Mouse (Mus musculus) embryonic stem cell, embryonic (primary cell): ENCODE results near the gene Tmem121b.

Source experiments
- CTCF ChIA-PET, 4 experiments: fragments of 300-600 bp in 2 of 4; fragments of 350-600 bp in 2 of 4; sonication (Branson Sonifier 250); formaldehyde crosslinking; loops; one replicate each; lab custom pipeline; 2022; ENCODE audit warnings: inconsistent platforms in 2 of 4; lab: Charles Lee
- POLR2A ChIA-PET, 4 experiments: fragments of 300-600 bp in 2 of 4; fragments of 350-600 bp in 2 of 4; sonication (Branson Sonifier 250); formaldehyde crosslinking; loops; one replicate each; lab custom pipeline; 2022; ENCODE audit warnings: antibody characterized with exemption in 4 of 4, inconsistent platforms in 1 of 4; lab: Charles Lee

Tmem121b gene

GRCm38 (mm10) chr6:120510425-120510824 is 16.8 kb upstream of the Tmem121b start:
- ChIA-PET CTCF (interaction anchor here in 3 of 4 experiments (0.5 to 1.4 kb wide), 7 partner anchors 14 to 620 kb away, joined by 3 to 5 read pairs (median 3); no protein-coding TSS in a partner anchor), POLR2A (interaction anchor here in 3 of 4 experiments (0.9 to 6.5 kb wide), 18 partner anchors 10 to 312 kb away, joined by 3 to 45 read pairs (median 4); partner anchors contain the start of genes Tmem121b (in 2 of the 3), Atp6v1e1 (in 1 of the 3), Hdhd5 (in 1 of the 3) and Kdm5a (in 1 of the 3))

GRCm38 (mm10) chr6:120509975-120510374 is 16.4 kb upstream of the Tmem121b start:
- ChIA-PET POLR2A (interaction anchor here in 2 of 4 experiments (0.9 to 6.5 kb wide), 12 partner anchors 11 to 202 kb away, joined by 3 to 45 read pairs (median 5); partner anchors contain the start of genes Tmem121b (in 2 of the 2) and Hdhd5 (in 1 of the 2)), CTCF (interaction anchor here in 2 of 4 experiments (0.5 to 0.9 kb wide), 6 partner anchors 14 to 620 kb away, joined by 3 to 5 read pairs (median 3); no protein-coding TSS in a partner anchor)

DNA sequence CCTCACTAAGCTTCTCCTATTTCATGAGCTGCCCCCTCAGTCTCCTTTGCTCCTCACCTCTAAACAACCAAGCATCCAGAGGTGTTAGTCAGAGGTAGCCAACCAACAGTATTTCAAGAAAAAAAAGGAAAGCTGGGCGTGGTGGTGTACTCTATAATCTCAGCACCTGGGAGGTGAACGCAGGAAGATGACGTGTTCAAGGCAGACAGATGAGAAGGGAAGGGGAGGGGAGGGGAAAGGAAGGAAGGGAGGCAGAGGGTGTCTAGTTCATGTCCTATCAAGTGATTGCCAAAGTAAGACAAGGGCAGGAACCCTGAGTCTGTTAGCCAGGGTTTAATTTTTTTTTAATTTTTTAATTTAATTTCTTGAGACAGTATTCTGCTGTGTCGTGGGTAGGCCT is 15.0 kb upstream of the Tmem121b start:
- POLR2A ChIA-PET, result interaction anchor here in 1 of 4 experiments (6.5 kb wide), 1 partner anchor 12 kb away, joined by 45 read pairs; the partner anchor contains the start of gene Tmem121b
- CTCF ChIA-PET, result no interaction called here

GRCm38 (mm10) chr6:120505531-120505930 is 11.9 kb upstream of the Tmem121b start:
- ChIA-PET POLR2A (interaction anchor here in 3 of 4 experiments (0.6 to 2.4 kb wide), 5 partner anchors 9 to 105 kb away, joined by 3 to 7 read pairs (median 3); no protein-coding TSS in a partner anchor), CTCF (interaction anchor here in 1 of 4 experiments (0.9 kb wide), 1 partner anchor 22 kb away, joined by 4 read pairs; no protein-coding TSS in a partner anchor)

DNA sequence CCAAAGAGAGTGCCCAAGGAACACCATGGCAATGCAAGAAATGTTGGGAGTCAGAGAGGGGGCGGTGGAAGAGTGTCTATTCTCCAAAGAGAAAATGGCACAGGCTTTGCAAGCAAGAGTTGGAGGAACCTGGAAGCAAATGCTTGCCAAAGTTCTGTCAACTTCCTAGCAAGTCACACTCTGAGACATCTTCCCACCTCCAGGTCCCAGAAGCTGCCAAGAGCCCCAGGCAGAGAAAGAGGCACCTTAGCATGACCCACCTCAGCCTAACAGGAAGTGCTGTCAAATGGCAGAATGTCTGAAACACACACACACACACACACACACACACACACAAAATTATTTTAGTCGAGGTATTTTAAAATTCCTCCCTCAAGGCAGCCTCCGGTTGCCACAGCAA is 10.4 kb upstream of the Tmem121b start:
- ChIA-PET POLR2A (no interaction called here), CTCF (no interaction called here)

DNA sequence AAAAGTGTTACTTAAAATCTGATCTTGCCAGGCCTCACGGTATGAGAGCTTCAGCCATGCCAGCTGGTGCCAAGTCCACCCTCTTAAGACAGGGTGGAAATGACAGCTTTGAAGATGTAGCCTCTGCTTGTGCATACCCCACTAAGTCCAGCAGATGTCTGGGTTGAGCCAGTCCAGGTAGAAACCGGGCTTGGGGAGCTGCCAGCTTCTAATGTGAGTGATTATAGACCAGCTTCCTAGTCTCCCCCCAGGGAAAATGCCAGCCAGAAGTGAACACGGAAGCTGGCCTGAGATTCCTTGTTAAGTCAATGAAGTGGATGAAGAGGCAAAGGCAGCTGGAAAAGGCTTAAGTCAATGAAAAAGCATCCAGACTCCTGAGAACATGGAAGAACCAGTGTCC is 2.9 kb upstream of the Tmem121b start:
- ChIA-PET POLR2A (interaction anchor here in 2 of 4 experiments (0.7 to 6.2 kb wide), 7 partner anchors 9 to 562 kb away, joined by 3 to 45 read pairs (median 3); no protein-coding TSS in a partner anchor), CTCF (interaction anchor here (0.6 to 4.0 kb wide), 11 partner anchors 13 to 1894 kb away, joined by 3 to 15 read pairs (median 4); no protein-coding TSS in a partner anchor)

GRCm38 (mm10) chr6:120492499-120493373 is 871 bp downstream of the Tmem121b start:
- ChIA-PET CTCF (interaction anchor here in 3 of 4 experiments (0.6 to 4.0 kb wide), 6 partner anchors 10 to 405 kb away, joined by 4 to 20 read pairs (median 8); no protein-coding TSS in a partner anchor), POLR2A (interaction anchor here in 3 of 4 experiments (0.7 to 6.2 kb wide), 10 partner anchors 9 to 251 kb away, joined by 3 to 45 read pairs (median 4); no protein-coding TSS in a partner anchor)

DNA sequence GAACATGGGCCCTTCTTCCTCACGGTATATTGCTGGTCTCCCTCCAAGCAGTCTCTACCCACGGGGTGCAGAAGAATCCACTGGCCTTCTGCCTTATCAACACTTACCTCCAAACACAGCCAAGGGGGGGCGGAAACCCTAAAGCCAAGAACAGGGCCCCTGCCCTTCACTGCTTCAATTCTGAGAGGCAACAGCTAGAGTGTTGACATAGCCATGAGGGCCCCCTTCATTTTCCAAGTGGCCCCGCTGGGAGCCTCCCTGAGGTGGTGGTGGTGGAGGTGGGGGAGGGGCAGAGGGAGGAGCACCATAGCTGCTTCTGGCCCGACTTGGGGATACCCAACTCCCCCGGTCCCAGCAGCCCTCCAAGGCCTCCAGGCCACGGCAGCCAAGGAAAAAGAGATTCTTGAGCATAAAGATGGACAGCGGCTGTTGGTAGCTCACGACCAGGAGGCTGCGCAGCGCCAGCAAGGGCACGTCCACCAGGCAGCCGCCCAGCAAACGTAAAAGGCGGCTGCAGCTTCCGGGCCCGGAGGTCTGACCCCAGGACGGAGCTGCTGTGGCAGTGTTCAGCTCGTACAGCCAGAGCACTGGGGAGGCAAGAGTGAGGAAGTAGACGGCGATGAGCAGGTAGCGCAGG is 1.6 kb downstream of the Tmem121b start:
- ChIA-PET CTCF (interaction anchor here in 3 of 4 experiments (0.6 to 1.9 kb wide), 5 partner anchors 9 to 782 kb away, joined by 3 to 20 read pairs (median 7); no protein-coding TSS in a partner anchor), POLR2A (interaction anchor here in 3 of 4 experiments (0.8 to 2.2 kb wide), 3 partner anchors 8 to 19 kb away, joined by 3 to 12 read pairs (median 3); no protein-coding TSS in a partner anchor)

GRCm38 (mm10) chr6:120491064-120491463 is 2.5 kb downstream of the Tmem121b start:
- ChIA-PET CTCF (no interaction called here), POLR2A (interaction anchor here in 1 of 4 experiments (2.2 kb wide), 1 partner anchor 8 kb away, joined by 12 read pairs; no protein-coding TSS in a partner anchor)

- ChIA-PET POLR2A (no interaction called here), CTCF (interaction anchor here in 1 of 4 experiments (0.7 kb wide), 1 partner anchor 76 kb away, joined by 3 read pairs; no protein-coding TSS in a partner anchor)
Observed at GRCm38 (mm10) chr6:120489461-120489860, 4.1 kb downstream of the Tmem121b start.

GRCm38 (mm10) chr6:120488647-120489046 is 5.0 kb downstream of the Tmem121b start:
- CTCF ChIA-PET, result interaction anchor here in 1 of 4 experiments (0.6 kb wide), 1 partner anchor 282 kb away, joined by 5 read pairs; no protein-coding TSS in a partner anchor
- POLR2A ChIA-PET, result interaction anchor here in 2 of 4 experiments (0.6 to 1.2 kb wide), 2 partner anchors 10 to 236 kb away, joined by 3 read pairs; no protein-coding TSS in a partner anchor

GRCm38 (mm10) chr6:120486051-120486510 is 7.5 kb downstream of the Tmem121b start:
- ChIA-PET POLR2A (interaction anchor here in 1 of 4 experiments (1.2 to 1.5 kb wide), 3 partner anchors 11 to 19 kb away, joined by 3 to 4 read pairs (median 3); no protein-coding TSS in a partner anchor), CTCF (interaction anchor here in 1 of 4 experiments (1.4 kb wide), 1 partner anchor 1119 kb away, joined by 5 read pairs; no protein-coding TSS in a partner anchor)

DNA sequence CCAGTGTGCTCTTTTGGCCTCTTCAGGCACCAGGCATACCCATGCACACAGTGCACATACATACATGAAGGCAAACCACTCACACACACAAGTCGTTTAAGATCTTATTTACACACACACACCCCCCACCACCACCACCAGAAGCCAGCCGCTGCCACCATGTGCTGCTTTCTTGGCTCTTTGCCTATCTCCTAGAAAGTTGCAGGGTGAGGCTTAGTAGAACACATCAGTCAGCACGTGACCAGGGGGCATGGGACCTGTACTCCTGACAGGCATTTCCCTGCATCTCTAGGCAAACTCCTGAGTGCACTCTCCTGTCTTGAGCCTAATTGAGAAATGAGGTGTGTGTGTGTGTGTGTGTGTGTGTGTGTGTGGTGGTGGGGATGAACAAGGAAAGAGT is 8.6 kb downstream of the Tmem121b start:
- CTCF ChIA-PET, result no interaction called here
- POLR2A ChIA-PET, result interaction anchor here in 3 of 4 experiments (0.6 to 1.5 kb wide), 4 partner anchors 10 to 71 kb away, joined by 3 to 9 read pairs (median 6); no protein-coding TSS in a partner anchor

DNA sequence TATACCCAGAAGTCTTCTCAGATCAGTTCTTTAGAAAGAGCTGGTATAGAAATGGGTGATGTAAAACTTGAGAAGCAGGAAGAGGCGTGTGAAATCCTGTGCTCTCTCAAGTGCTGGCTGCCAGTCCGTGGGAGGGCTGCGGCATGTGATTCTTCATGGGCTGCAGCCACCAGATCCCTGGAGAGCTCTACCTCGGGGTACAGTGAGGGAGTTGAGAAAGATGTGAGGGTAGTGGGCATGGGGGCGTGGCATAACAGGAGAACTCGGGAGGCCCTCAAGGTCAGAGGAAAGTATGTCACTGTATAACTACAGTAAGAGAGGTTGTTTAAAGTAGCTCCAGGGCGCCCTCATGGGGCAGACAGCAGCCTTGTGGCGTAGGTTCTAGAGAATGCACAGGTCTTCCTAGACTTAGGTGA is 10.4 kb downstream of the Tmem121b start:
- POLR2A ChIA-PET, result interaction anchor here (0.5 to 2.2 kb wide), 11 partner anchors 9 to 185 kb away, joined by 3 to 12 read pairs (median 3); partner anchors contain the start of gene Tmem121b (in 2 of the 4)
- CTCF ChIA-PET, result interaction anchor here in 3 of 4 experiments (0.5 to 3.2 kb wide), 26 partner anchors 9 to 413 kb away, joined by 3 to 20 read pairs (median 4); partner anchors contain the start of genes Il17ra (in 2 of the 3) and Tmem121b (in 1 of the 3)

GRCm38 (mm10) chr6:120482756-120483155 is 10.9 kb downstream of the Tmem121b start:
- CTCF ChIA-PET, result interaction anchor here in 3 of 4 experiments (0.5 to 3.2 kb wide), 25 partner anchors 8 to 261 kb away, joined by 3 to 20 read pairs (median 4); partner anchors contain the start of genes Il17ra (in 2 of the 3) and Tmem121b (in 1 of the 3)
- POLR2A ChIA-PET, result interaction anchor here in 3 of 4 experiments (0.9 to 2.2 kb wide), 9 partner anchors 9 to 27 kb away, joined by 3 to 12 read pairs (median 5); partner anchors contain the start of gene Tmem121b (in 2 of the 3)

- POLR2A ChIA-PET, result interaction anchor here in 3 of 4 experiments (0.6 to 2.2 kb wide), 11 partner anchors 9 to 244 kb away, joined by 3 to 12 read pairs (median 5); partner anchors contain the start of gene Tmem121b (in 1 of the 3)
Observed at GRCm38 (mm10) chr6:120482021-120482420, 11.6 kb downstream of the Tmem121b start.

More at GRCm38 (mm10) chr6:120482021-120482420, 11.6 kb downstream of the Tmem121b start:
- CTCF ChIA-PET, result interaction anchor here (0.5 to 3.2 kb wide), 17 partner anchors 9 to 1035 kb away, joined by 3 to 20 read pairs (median 5); partner anchors contain the start of genes Il17ra (in 2 of the 4) and Tmem121b (in 1 of the 4)
